Mouse (Mus musculus) layer of hippocampus, adult 11-12 months (tissue): Measurements from ENCODE around the gene Nr2f6.
A peak's percentile ranks its signal among the peaks of the same experiment; 100 is the strongest.
"Not testable (repeated sequence)": the region's sequence is repeated elsewhere in the genome, so short reads cannot be mapped to it uniquely, and the experiment has no call there.

Source experiments
- DNase-seq: peaks from one replicate; pipeline ENCODE4 v3.0.0; 2022; ENCODE audit warnings: low spot score

Nr2f6 gene

GRCm38 (mm10) chr8:71367529-71368176 is 14.1 kb downstream of the Nr2f6 start:
- no peak for DNase-seq

GRCm38 (mm10) chr8:71366771-71367528 is 14.8 kb downstream of the Nr2f6 start, which contains the start of gene Use1:
TSS of gene Use1 (plus strand) at chr8:71366848.
- peak; percentile 94 for DNase-seq

- no peak for DNase-seq
These were observed 23.7 kb downstream of the Nr2f6 start for GRCm38 (mm10) chr8:71358026-71358425.

GRCm38 (mm10) chr8:71351520-71351919 is 30.2 kb downstream of the Nr2f6 start:
- DNase-seq, result no peak

GRCm38 (mm10) chr8:71351117-71351516 is 30.6 kb downstream of the Nr2f6 start:
- DNase-seq, result no peak

GRCm38 (mm10) chr8:71346581-71346980 is 35.2 kb downstream of the Nr2f6 start:
- DNase-seq, result no peak

- no peak for DNase-seq
These were observed 41.1 kb downstream of the Nr2f6 start for GRCm38 (mm10) chr8:71340625-71341024.

GRCm38 (mm10) chr8:71337834-71338233 is 43.9 kb downstream of the Nr2f6 start:
- not testable (repeated sequence) for DNase-seq

- no peak for DNase-seq
These were observed 56.9 kb downstream of the Nr2f6 start for GRCm38 (mm10) chr8:71324848-71325247.
